Mouse (Mus musculus) 3T3-L1 (cell line): ENCODE data around the gene Macrod1.
A peak's percentile ranks its signal among the peaks of the same experiment; 100 is the strongest.
"Not testable (repeated sequence)": the region's sequence is repeated elsewhere in the genome, so short reads cannot be mapped to it uniquely, and the experiment has no call there.

Experiments
- DNase-seq: peaks from one replicate; pipeline ENCODE4 v3.0.0-alpha.2; 2015; ENCODE audit warnings: low read depth, low spot score

Gene Macrod1

DNA sequence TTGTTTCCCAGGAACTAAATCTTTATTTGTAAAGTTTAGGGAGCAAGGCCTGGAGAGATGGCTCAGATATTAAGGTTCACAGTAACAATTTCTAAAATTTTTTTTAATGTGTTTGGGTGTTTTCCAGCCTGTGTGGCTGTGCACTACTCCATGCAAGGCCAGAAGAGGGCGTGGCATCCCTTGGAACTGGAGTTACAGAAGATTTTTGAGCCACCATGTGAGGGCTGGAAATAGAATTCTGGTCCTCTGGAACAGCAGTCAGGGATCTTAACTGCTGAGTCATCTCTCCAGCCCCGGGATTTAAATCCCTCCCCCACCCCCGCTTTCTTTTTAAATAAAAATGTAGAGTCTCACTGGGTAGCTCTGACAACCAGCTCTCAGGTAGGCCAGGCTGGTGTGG is 1.4 kb upstream of the Macrod1 start:
- peak; percentile 97 for DNase-seq

DNA sequence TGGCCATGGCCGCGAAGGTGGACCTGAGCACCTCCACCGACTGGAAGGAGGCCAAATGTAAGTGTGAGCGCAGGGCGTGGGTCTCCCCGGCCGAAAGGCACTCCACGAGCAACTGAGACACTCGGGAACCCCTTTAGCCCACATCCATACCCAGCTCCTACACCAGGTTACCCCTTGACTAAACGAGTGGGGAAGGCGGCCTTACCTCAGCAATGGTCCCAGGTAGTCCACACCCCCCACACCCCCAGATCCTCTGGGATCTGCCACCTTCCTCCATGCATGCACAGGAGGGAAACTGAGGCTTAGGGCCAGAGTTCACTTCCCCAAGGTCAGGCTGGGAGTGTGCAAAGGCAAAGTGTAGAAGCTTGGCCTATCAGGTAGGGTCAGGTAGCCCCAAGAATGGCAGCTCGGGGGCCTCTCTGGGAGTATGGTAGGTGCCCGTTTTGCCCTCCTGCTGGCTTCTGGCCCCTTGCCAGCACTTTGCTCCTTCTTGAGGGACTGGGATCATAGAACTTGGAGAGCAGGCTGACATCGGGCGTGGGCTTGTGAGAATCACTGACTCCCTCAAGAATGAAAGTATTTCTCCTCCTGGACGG is 614 bp downstream of the Macrod1 start:
- no peak for DNase-seq

DNA sequence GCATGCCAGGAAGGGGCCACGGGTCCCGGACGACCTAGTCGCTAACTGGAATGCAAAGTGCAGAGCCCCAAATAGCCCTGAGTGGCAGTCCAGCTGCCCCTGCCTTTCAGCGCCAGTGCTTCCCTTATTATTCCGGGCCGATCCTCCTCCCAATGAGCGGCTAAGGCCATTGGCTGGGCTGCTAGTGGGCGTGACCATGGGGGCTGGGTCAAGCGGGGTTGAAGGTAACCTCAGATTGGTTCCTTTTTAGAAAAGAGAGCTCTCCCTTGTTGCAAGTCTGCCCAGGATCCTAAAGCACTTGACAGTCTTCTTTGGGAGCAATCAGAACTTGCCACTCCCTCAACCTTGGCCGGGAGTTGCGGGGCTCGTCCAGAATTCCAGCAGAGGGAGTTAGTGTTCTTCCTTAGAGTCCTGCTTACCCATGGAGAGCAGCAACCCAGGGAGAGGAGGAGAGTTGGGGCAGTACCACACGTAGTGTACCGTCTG is 1.2 kb downstream of the Macrod1 start:
- peak; percentile 96 for DNase-seq

DNA sequence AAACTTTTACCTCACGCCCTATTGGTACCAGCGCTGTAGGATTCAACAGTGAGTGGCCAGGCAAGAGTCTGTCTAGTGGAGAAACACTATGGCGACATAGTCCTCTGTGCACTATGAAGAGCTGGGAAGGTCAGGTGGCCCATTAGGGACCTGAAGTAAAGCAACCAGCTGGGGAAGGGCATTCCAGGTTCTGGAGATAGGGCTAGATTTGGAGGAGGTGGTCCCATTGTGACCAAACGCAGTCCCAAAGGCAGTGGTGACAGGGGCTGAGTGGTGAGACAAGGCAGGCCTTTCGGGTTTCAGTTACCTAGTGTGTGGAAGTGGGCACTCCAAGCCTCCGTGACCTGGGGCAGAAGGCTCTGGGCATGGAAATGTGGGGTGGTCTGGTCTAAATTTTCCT is 1.9 kb downstream of the Macrod1 start:
- DNase-seq = no peak

DNA sequence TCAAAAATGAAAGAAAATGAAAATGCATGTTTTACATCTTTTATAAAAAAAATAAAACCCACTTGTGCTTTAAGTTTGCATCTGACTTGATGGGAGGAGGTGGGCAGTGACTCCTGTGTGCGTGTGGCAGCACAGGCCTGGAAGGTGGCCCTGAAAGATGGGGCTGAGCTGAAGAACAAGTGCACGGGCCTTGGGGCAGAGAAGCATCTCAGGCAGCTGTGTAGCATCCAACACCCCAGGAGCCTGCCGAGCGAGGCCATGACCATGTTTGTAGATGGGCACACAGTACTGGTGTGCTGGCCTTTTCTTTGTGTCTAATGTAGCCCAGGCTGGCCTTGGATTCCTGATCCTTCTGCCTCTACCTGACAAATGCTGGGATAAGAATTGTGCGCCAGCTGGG is 5.5 kb downstream of the Macrod1 start:
- DNase-seq = no peak

DNA sequence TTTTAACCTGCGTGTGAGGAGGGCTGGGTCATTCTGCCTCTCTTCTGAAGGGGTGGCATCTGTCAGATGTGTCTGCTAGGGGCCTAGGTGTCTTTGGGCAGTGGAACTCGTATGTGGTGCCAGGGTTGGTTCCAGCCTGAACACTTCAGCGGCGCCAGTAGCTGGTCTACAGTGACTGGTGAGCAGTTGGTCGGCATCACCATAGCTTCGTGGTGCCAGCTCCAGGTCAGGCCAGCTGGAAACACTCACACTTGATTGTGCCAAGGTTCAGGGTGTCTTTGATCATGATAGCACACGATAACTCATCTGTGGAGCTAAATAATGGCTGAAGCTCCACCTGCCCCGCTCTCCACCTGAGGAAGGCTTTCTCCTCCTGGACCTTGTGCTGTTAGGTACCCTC is 6.3 kb downstream of the Macrod1 start:
- no peak for DNase-seq

DNA sequence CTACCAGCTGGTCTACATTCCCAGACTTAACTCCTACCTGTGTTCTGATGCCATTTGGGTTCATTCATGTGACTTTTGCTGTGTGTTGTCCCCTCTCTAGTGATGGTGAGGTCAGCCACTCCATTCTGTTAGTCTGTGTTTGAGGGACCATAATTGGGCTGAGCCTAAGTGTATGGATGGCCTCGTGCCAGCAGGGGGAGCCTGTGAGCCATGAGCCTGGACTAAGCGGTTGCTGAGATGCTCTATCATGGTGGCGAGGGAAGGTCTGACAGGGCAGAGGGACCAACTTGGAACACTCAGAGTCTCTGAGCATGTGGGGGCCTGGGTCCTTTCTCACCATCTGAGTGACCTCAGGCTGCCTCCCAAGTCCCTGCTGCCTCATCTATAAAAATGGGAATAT is 8.0 kb downstream of the Macrod1 start:
- peak; percentile 93 for DNase-seq

DNA sequence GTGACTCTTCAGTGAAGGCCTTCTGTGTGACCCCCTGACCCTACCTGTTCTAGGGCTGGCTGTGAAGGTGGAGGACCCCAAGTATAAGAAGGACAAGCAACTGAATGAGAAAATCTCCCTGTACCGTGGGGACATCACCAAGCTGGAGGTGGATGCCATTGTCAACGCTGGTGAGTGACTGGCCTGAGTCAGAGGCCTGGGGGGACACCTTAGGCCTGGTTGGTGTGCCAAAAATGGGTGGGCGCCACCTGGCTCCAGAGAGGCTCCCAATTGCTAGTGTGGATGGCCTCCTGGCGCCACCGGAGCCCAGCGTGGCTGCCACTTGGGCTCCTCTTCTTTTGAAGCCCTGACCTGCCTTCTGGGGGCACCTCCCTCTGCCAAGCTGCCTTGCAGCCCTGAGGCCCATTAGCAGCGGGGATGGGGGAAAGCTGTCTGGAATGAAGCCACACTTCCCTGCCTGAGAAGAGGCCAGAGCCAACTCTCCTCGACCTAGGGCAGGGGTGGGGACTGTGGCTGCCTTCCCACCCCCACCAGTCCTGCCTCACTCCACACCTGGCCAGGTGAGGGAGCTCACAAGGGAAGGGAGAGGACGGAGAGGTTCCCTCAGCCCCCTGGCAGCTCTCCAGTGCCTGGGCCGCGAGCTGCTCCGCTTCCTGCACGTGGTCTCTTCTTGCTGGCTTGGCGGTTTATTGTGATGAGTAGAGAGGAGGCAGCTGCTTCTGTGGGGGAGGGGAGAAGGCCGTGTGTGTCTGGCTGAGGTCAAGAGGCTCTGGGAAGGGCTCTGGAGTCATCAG is 9.6 kb downstream of the Macrod1 start:
- no peak for DNase-seq

DNA sequence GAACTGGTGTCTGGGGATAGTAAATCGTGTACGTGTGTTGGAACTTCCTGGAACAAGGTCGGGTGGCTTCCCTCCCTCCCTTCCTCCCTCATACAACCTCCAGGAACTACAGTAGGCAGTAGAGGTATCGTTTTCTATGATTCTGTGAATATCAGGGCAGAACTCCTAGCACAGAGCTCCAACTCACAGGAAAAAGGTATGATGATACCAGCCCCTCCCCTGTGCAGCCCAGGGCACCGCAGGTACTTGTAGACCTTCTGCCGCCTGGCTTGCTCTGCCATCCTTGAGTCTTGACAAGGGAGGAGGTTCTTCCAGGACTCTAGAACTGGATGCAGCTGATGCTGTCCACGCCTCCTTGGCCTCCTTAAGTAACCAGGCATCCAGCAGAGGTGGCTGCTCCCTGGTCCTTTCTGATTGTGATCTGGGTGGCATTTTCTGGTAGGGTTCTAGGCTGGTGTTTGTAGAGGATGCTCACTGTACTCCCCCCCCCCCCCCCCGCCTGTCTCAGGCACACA is 10.3 kb downstream of the Macrod1 start:
- no peak for DNase-seq

DNA sequence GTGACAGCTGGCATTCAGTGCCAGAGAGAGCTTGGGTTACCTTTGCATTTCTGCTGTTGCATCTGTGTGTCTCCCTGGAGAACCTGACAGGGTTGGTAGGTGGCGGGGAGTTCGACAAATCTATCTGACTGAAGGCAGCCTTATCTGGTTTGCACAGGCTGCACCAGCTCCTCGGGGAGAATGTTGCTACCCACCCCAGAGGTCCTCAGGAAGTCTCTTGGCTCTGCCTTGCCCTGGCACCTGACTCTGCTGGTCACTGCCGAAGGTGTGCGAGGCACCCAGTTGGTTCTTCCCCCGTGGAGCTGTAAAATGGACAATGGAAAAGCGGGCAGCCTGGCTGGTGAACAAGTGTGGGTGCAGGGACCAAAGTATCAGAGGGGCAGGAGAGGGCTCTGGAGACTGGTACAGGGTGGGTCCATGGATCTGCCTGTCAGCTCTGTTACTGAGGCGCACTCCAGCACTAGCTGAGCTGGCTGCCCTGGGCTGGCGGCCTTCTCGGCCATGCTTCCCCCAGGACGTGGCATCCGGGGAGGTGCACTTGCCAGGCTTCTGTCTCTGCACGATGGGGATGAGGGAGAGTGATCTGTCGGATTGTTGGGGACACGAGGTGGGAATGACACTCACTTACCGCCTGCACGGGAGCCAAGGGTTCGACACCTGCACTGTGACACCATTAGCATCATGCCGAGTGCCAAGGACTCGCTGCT is 10.9 kb downstream of the Macrod1 start:
- DNase-seq = no peak

DNA sequence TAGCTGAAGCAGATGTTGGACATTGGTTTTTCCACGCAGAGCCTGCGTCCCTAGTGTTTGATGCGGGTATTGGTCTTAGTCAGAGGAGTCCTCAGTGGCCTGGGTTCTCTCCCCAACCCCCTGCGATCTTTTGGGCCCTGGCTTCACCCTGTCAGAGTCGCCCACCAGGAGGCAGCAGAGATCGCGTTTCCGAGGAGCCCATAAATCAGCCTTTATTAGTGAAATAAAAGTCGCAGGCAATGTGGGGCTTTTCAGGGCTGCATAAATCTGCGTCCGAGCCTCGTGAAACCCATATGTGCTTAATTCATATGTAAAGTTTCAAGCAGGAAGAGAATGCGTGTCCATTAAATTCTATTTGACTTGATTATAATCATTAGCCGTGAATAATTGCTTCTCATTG is 11.5 kb downstream of the Macrod1 start:
- DNase-seq = peak; percentile 86

DNA sequence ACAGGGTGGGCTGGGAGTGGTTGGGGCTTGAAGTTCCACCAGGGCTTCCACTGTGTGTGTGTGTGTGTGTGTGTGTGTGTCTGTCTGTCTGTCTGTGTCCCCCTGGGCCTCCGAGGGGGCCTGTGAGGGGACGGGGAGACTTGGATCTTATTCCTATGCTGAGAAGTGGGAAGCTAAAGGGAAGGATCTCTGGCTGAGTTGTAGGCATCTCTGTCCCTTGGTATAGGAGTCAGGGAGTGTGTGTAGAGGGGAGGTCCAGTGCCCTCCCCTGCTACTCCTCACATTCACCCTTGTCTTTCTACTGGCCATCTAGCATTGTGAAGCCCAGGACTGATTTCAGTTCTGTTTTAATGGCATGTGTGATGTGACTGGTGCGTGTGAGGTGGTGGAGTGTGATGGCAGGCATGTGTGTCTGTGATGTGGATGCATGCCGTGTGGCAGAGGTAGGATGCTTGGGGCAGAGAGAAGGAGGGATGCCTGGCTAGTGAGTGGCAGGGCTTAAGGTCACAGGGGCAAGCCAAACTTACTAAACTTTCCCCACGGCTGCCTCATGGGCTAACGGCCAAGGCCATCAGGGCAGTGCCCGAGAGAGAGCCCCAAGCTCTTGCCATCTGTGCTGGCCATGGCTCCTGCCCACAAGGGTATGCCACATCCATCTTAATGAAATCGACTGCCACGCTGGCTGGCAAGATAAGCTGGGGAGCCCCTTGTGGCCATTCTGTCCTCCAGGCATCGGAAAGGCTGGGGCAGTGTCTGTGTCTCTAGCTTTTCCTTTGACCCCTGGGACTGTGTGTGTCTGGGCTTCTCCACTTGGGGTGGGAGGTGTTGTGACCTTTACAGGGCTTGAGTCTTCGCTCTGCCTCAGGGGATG is 12.3 kb downstream of the Macrod1 start:
- DNase-seq = no peak

DNA sequence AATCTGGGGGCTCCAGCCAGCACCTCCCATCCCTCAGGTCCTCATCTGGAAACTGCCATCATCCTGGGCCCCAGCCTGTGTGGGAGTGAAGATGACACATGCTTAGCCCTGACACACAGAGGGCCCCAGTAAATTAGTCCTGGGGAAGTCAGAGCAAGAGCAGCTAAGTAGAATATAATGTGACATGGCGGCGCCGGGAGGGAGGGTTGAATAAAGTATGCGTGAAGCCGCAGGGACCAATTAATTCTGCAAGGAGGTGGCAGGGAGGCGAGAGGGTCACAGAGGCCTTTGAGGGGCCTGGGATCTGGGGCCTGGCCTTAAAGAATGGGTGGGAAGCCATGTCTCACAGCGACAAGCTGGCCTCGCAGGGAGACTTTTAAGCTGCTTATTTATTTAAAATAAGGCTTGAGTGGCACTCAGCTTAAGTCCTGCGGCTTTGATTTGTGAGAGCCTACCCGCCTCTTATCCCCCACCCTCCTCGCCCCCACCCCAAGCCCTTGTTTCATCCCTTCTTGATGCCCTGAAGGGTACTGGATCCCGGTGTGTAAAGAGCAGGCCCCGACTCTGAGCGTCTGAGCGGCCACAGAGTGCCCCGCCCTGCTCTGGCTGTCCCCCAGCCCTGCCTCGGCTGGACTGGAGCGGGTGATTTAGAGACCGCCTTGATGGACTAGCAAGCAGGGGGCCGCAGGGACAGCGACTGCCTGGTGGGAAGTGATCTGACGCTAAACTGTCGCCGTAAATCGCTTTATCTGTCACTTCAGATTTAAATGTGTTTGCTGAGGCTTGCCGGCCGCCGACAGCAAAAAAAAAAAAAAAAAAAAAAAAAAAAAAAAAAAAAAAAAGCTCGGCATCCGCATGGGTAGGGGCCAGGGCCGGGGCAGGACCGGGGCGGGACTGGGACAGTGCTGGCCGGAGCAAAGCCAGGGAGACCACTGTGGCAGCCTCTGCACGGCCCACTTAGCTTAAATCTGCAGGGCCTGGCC is 13.5 kb downstream of the Macrod1 start:
- no peak for DNase-seq

DNA sequence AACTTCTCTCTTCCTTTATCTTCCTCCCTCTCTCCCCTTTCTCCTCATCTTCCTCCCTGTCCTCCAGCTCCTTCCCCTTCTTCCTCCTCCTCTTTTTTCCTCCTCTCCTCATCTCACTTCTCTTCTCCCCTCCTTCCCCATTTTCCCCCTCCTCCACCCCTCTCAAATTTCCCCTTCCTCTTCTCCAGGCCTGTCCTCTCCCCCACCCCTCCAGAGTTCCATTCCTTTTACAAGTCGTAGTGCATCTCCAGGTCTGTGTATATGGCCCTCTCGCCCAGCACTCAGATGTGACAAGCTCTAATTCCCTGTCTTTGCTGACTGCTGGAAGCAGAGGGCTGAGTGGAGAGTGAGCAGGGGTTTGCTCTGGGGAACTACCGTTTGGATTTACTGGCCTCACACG is 14.2 kb downstream of the Macrod1 start:
- DNase-seq = no peak

DNA sequence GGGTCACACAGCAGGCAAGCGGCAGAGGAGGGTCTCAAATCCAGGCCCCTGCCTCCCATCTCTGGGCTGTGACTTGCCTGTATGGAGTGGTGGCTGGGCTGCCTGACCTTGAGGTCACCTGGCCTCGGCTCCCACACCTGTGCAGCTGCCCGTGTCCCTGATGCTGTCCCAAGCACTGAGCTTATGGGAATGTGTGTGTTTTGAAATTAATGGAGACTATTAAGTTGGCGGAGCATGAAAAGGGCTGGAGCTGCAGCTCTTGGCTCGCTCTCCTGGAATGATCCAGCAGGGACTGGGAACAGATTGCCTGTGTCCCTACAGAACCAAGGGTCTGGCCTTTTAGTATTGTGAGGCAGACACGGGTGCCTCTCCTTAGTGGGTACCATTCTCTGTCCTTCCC is 15.6 kb downstream of the Macrod1 start:
- no peak for DNase-seq

DNA sequence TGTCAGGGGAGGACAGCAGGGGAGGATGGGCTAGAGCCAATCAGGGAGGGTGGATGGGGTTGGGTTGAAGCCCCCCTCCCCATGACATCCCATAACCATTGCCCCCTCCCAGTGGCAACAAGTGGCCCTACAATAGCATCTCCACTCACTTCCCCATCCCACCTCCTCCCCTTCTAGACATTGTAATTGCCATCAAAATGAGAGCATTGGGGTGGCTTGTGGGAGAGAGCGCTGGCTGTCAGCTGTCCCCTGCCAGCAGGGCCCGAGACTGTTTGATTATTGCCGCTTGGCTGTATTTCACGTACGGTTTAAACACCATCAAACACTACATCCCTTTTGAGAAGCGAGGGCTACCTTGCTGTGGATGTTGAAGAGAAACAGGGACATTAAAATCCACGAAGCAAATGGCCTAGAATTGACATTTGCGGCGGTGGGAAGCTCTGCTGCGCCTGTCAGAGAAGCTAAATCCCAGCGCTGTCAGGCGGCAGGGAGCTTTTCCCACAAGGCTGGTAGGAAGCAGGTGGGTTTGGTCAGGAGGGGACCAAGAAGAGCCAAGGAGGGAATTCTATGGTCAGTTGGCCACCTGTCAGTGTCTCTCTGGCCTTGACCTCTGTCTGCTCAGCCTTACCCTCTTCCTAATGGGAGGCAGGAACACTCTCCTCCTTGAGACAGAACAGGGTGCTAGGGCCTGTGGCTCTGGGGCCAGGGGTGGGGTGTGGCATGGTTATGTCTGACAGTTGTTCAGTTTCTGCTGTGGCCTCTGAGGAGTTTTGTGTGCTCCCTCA is 17.6 kb downstream of the Macrod1 start:
- no peak for DNase-seq

DNA sequence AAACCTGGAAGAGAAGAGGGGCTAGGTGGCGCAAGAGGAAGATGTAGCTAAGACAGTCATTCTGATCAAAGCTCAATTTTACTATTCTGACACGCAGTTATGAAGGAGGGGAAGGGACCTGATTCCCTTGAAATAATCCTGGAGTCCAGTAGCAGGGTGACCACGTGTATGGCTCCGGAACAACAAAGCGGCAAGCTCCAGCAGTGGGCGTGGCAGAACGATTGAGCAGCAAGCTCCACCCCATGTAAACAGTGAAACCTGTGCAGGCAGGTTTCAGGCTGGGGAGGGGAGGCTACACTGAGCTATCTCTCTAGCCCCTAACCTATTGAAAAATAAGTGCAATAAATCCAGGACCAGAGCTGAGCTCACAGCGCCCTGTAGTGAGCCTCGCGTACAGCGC is 18.7 kb downstream of the Macrod1 start:
- not testable (repeated sequence) for DNase-seq

DNA sequence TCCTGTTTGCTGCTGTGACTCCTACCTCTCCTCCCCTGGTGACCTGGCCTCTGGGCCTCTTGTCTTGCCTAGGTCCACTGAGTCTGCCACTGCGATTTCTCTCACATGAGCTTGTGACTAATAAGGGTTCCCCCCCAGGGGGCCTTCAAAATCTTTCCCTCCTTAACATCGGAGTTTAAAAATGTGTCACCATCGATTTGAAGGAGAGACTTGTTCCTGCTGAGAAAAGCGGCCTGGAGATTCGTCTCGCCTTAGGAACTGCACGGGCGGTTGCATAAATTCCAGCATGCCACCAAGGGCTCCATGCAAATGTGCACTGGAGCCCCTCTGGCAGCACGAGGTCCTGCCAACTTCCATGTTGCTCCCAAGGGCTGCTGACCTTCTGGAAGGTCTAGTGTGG is 21.1 kb downstream of the Macrod1 start:
- no peak for DNase-seq

DNA sequence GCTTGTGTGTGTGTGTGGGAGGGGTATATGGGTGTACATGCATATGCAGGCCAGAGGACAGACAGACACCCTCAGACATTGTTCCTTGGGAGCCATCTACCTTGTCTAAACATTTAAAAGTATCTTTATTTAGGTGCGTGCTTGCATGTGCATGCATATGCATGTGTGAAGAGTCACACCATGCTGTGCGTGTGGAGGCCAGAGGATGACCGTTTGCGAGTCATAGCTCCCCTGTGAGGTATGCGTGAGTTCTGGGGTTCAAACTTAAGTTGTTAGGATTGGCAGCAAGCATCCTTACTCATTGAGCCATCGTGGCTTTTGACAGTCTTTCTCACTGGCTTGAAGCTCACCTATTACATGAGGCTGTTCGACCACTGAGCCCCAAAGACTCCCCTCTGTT is 21.7 kb downstream of the Macrod1 start:
- peak; percentile 60 for DNase-seq
